Mouse (Mus musculus) kidney, postnatal 0 days (tissue): ENCODE measurements around the gene Ccdc58. TPM values are rescaled to one million over a fixed set of nuclear protein-coding genes. Genes with fewer than 3 reads are reported as not detected.

Experiments
- ATAC-seq: fragments of 200-750 bp; cut with Nextera tagmentation; replicated peaks from 2 replicates; pipeline ENCODE4 v1.8.0; 2017; ENCODE audit warnings: low read depth, moderate number of reproducible peaks, moderate TSS enrichment, moderate library complexity; ENCODE audit not compliant: low FRiP score
- DNase-seq: peaks from one replicate; pipeline ENCODE4 v3.0.0-alpha.2; 2016; ENCODE audit warnings: low spot score
- H3K27ac ChIP-seq: fragments of 300-500 bp; sonication (generic); 2 replicates; pipeline ENCODE4 v1.5.1; 2014; ENCODE audit warnings: mild to moderate bottlenecking
- H3K27me3 ChIP-seq: fragments of 300-500 bp; sonication (generic); 2 replicates; pipeline ENCODE4 v1.6.1; 2014; ENCODE audit warnings: low read length, mixed read lengths; ENCODE audit not compliant: insufficient read depth
- H3K36me3 ChIP-seq: fragments of 300-500 bp; sonication (generic); 2 replicates; pipeline ENCODE4 v1.6.1; 2014; ENCODE audit warnings: low read length, mixed read lengths; ENCODE audit not compliant: insufficient read depth
- H3K4me1 ChIP-seq: fragments of 300-500 bp; sonication (generic); replicated peaks from 2 replicates; pipeline ENCODE4 v1.6.1; 2014; ENCODE audit warnings: antibody characterized with exemption, low read length, mixed read lengths; ENCODE audit not compliant: insufficient read depth
- H3K4me2 ChIP-seq: fragments of 300-500 bp; sonication (generic); 2 replicates; pipeline ENCODE4 v1.6.1; 2014; ENCODE audit warnings: mild to moderate bottlenecking, low read length, moderate library complexity, mixed read lengths
- H3K4me3 ChIP-seq: fragments of 300-500 bp; sonication (generic); replicated peaks from 2 replicates; pipeline ENCODE4 v1.5.1; 2014; ENCODE audit warnings: low read depth, low read length
- H3K9ac ChIP-seq: fragments of 300-500 bp; sonication (generic); 2 replicates; pipeline ENCODE4 v1.6.1; 2014; ENCODE audit warnings: low read depth, low read length
- H3K9me3 ChIP-seq: fragments of 300-500 bp; sonication (generic); replicated peaks from 2 replicates; pipeline ENCODE4 v1.6.1; 2016; ENCODE audit warnings: low read length, inconsistent platforms, mixed read lengths
- CTCF ChIP-seq: IDR thresholded peaks from 2 replicates; pipeline ENCODE4 v1.5.1; 2016; ENCODE audit warnings: antibody characterized with exemption, low read depth, mild to moderate bottlenecking, moderate library complexity
- WGBS: fragments of 180-500 bp; shearing (Covaris S2); extraction: QIAGEN DNeasy Blood & Tissue Kit; methylation state at CpG from one replicate; pipeline ENCODE4 v1.1.7; 2014; 5-methylcytosine and 5-hydroxymethylcytosine counted together
- polyA plus RNA-seq: library from polyadenylated mRNA; unstranded; fragments of >200 nt; fragmentation: Nextera tagmentation; extraction: Ambion mirVana; gene quantifications from 2 replicates; pipeline ENCODE4 v1.2.1, GENCODE M21; 2015

The Ccdc58 gene
- polyA plus RNA-seq, 1 experiment from 2014 or later = 95.9 TPM

DNA sequence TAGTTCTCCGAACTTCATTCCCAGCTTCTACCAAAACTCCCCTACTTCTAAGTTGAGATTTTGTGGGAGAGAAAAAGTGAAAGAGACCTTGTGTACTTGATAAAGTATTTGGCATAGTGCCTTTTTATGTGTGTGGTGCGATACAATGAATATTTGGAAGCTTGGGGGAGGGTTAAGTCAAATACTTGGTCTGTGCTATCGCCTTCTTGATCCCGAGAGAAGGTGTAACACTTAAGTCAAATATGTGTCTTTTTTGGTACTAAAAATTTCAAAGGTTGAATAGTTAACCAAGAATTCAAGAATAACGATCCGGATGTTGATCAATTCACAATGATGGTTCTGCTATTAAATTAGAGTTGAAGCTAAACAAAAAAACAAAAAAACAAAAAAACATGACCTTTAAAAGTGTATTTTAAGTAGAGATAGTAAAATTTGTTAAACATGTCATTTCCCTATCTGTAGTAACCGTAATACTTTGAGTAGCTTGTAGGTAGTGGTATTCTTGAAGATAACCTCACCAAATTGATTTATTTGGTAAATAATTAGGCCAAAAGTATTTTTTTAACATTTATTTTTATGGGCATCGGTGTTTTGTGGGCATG lies 1.0 kb downstream of the Ccdc58 start:
- Histone ChIP-seq H3K4me3 (peak overlapping the region; percentile 76), H3K27ac (peak overlapping the region; percentile 97), H3K4me1 (no peaks in the 10 kb centered on the region; the same call in 1 of the 2 replicates), H3K4me2 (peak overlapping the region; percentile 79), H3K27me3 (no peaks in the 10 kb centered on the region), H3K9me3 (no peaks in the 10 kb centered on the region), H3K36me3 (no peaks in the 10 kb centered on the region), H3K9ac (peak overlapping the region; percentile 74)
- 28% methylated on average over 8 of the region's 8 CpGs for WGBS
- no peak for TF ChIP-seq CTCF
- ATAC-seq (no peak), DNase-seq (no peak)

DNA sequence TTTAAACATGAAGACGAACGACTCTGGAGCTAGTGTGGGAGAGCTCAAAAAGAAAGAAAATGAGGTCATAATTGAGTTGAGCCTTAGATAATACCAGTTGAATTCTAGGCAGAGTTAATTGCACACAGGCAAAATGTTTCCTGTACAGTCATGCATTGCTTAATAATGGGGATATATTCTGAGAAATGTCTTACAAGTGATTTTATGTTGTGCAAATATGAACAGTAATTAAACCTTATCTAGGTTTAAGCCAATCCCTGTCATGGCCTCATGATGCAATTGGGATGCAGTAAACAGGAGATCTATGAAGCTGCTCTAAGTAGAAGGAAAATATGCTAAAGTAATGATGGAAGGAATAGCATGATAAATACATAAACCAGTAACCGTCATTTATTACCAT lies 3.3 kb downstream of the Ccdc58 start:
- H3K27ac ChIP-seq = no peak overlapping the region
- no peak for DNase-seq
- H3K27me3 ChIP-seq = no peaks in the 10 kb centered on the region
- 92% methylated on average over 3 of the region's 3 CpGs for WGBS
- H3K4me2 ChIP-seq = no peak overlapping the region
- H3K36me3 ChIP-seq = peaks cover 6% of the 10 kb centered on the region; the same call in 1 of the 2 replicates
- H3K4me1 ChIP-seq = no peaks in the 10 kb centered on the region; the same call in 1 of the 2 replicates
- no peak overlapping the region for H3K9ac ChIP-seq
- H3K9me3 ChIP-seq = no peaks in the 10 kb centered on the region
- no peak overlapping the region for H3K4me3 ChIP-seq
- no peak for ATAC-seq
- TF ChIP-seq CTCF = no peak

DNA sequence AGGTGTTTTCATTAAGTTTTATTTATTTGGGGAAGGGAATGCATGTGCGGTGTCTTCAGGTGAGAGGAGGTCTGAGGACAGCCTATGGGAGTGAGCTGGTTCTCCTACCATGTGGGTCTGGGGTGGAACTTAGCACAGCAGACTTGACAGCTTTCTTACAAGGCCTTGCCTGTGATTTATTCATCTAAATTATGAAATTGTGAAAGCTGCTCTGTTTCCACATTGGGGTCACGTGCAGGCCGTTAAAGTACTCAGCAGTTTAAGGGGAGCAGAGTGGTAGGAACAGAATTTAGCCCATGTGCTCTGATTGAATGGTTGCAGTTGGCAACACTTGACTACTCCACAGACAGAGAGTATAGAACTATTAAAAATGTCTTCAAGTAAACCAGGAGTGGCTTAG lies 8.4 kb downstream of the Ccdc58 start:
- 89% methylated on average over 3 of the region's 3 CpGs for WGBS
- no peak overlapping the region for H3K4me3 ChIP-seq
- ATAC-seq (no peak), DNase-seq (no peak)
- H3K36me3 ChIP-seq = peaks cover 13% of the 10 kb centered on the region
- H3K4me2 ChIP-seq = no peak overlapping the region
- H3K27ac ChIP-seq = no peak overlapping the region
- no peaks in the 10 kb centered on the region for H3K27me3 ChIP-seq
- no peaks in the 10 kb centered on the region for H3K9me3 ChIP-seq
- TF ChIP-seq CTCF = no peak
- no peaks in the 10 kb centered on the region for H3K4me1 ChIP-seq
- H3K9ac ChIP-seq = no peak overlapping the region

DNA sequence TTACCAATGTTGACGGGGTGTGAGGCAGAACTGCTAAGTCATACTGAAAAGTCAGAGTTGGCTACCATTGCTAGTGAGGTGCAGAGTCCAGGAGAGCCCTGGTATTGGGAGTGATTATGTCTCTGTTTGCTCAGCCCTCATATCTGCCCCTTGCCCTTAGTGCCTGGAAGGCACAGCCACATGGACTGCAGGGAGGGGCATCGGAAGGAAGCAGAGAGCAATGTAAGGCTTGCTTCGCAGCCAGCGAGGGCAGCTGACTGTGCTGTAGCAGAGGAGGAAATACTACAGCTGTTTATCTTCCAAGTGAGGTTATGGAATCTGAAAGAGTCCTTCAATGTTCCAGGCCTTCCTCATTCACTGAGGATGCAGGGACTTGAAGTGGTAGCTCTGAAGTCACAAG lies 16.4 kb downstream of the Ccdc58 start:
- 71% methylated on average over 4 of the region's 4 CpGs for WGBS
- H3K36me3 ChIP-seq = peaks cover 21% of the 10 kb centered on the region
- H3K4me1 ChIP-seq = no peaks in the 10 kb centered on the region
- no peaks in the 10 kb centered on the region for H3K27me3 ChIP-seq
- no peak for TF ChIP-seq CTCF
- H3K4me3 ChIP-seq = no peak overlapping the region
- no peaks in the 10 kb centered on the region for H3K9me3 ChIP-seq
- ATAC-seq (peak; percentile 78; the same call in 1 of the 2 replicates), DNase-seq (peak; percentile 21)
- H3K9ac ChIP-seq = no peak overlapping the region
- H3K27ac ChIP-seq = no peak overlapping the region
- H3K4me2 ChIP-seq = no peak overlapping the region

DNA sequence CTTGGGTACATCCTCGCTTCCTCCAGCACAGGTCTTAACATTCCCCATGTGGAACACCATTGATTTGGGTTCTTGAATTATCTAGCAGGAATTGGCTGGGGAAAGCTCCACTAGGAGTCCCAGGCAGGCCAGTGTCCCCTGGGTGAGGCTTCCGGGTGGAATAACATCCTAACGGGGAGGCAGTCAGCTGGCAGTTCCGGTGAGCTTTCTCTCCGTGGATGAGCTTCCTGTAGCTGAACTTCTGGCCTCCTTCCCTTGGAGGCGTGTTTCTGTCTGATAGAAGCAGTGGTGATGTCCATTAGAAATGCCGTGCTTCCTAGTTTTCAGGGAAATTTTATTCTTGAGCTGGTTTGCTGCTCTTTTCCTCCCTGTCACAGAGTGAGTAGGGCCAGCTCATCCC lies 17.6 kb downstream of the Ccdc58 start:
- TF ChIP-seq CTCF = no peak
- Histone ChIP-seq H3K27ac (no peak overlapping the region), H3K27me3 (no peaks in the 10 kb centered on the region), H3K36me3 (peaks cover 15% of the 10 kb centered on the region; the same call in 1 of the 2 replicates), H3K4me1 (no peaks in the 10 kb centered on the region), H3K4me3 (no peak overlapping the region), H3K9me3 (no peaks in the 10 kb centered on the region), H3K4me2 (no peak overlapping the region), H3K9ac (no peak overlapping the region)
- no peak for ATAC-seq
- 77% methylated on average over 7 of the region's 7 CpGs for WGBS
- DNase-seq = no peak

DNA sequence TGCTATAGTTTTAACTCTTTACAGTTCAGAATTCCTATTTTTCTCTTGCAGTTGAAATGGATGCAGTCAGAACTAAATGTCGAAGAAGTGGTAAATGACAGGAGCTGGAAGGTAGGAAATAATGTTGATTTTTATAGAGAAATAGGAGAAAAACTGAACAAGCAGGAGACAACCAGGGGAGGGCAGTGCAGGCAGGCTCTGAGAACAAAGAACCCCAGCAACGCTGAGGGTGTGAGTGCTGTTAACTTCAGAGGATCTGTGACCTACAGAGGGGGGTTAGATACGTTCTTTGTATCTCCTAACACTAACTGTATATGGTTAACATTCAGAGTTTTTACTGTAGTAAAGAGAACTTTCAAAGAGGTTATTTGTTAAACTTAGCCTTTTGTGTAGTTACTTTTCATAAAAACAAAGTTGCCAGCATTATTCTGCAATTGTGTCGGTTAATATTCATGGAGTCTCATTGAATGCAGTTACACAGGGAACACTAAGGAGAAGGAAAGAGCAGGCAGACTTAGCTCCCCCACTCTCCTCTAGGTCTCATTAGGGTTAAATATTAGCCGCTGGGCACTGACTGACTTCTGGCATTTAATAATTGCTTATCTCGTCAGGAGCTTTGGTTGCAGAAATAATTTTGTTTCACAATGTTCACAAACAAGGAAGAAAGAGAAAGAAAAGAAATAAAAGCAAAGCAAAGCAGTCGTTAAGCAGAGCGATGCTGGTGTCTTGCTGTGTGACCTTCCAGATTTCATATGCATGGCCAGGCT lies 18.5 kb downstream of the Ccdc58 start:
- Histone ChIP-seq H3K9me3 (no peaks in the 10 kb centered on the region), H3K27me3 (no peaks in the 10 kb centered on the region), H3K9ac (no peak overlapping the region), H3K4me1 (no peaks in the 10 kb centered on the region), H3K27ac (0 out of 2 replicates have a peak overlapping the region, but pooled peaks have one; percentile 3), H3K36me3 (peaks cover 15% of the 10 kb centered on the region; the same call in 1 of the 2 replicates), H3K4me2 (no peak overlapping the region), H3K4me3 (no peak overlapping the region)
- TF ChIP-seq CTCF = peak; percentile 59
- DNase-seq (peak; percentile 33), ATAC-seq (no peak)
- WGBS = 61% methylated on average over 8 of the region's 8 CpGs
